Mouse (Mus musculus) erythroid progenitor cell, adult 5-6 weeks (primary cell): ENCODE data around the gene Cry1. TPM values are rescaled to one million over a fixed set of nuclear protein-coding genes. Genes with fewer than 3 reads are reported as not detected.
A peak's percentile ranks its signal among the peaks of the same experiment; 100 is the strongest.

Experiments
- ATAC-seq: replicated peaks from 2 replicates; pipeline ENCODE4 v1.8.0; 2016; ENCODE audit warnings: moderate number of reproducible peaks, mild to moderate bottlenecking, moderate TSS enrichment, inconsistent platforms; ENCODE audit not compliant: poor library complexity, low FRiP score, severe bottlenecking
- total RNA-seq, 2 experiments: library from RNA; stranded (forward) in 1 of 2; stranded (reverse) in 1 of 2; fragments of 150-400 nt in 1 of 2; fragments of 186-747, 209-891 nt in 1 of 2; gene quantifications; 2 replicates each; pipeline versions ENCODE4 v1.2.3 to v1.2.4; 2015 to 2017; ENCODE audit warnings: low replicate concordance in 2 of 2

Gene Cry1
- total RNA-seq, 2 experiments from 2014 or later = 7.1 to 7.6 TPM

- ATAC-seq = no peak
Observed at GRCm38 (mm10) chr10:85164791-85165190, 20.1 kb downstream of the Cry1 start.

GRCm38 (mm10) chr10:85161745-85162351 lies 23.0 kb downstream of the Cry1 start:
- no peak for ATAC-seq

GRCm38 (mm10) chr10:85159989-85160619 lies 24.8 kb downstream of the Cry1 start:
- no peak for ATAC-seq

- ATAC-seq = no peak
Observed at GRCm38 (mm10) chr10:85157451-85157850, 27.4 kb downstream of the Cry1 start.

GRCm38 (mm10) chr10:85154195-85154594 lies 30.7 kb downstream of the Cry1 start:
- no peak for ATAC-seq

- no peak for ATAC-seq
Observed at GRCm38 (mm10) chr10:85149226-85149625, 35.6 kb downstream of the Cry1 start.

GRCm38 (mm10) chr10:85146282-85146681 lies 38.6 kb downstream of the Cry1 start:
- ATAC-seq = no peak

- ATAC-seq = no peak
Observed at GRCm38 (mm10) chr10:85141465-85141864, 43.4 kb downstream of the Cry1 start.

GRCm38 (mm10) chr10:85136573-85136972 lies 48.3 kb downstream of the Cry1 start:
- no peak for ATAC-seq

- ATAC-seq = no peak
Observed at GRCm38 (mm10) chr10:85128453-85128852, 56.4 kb downstream of the Cry1 start.

GRCm38 (mm10) chr10:85127395-85128287 lies 57.2 kb downstream of the Cry1 start, which contains the start of gene Mterf2:
Mterf2 (minus strand) TSS chr10:85128027.
- peak; percentile 99 for ATAC-seq

GRCm38 (mm10) chr10:85125184-85125583 lies 59.7 kb downstream of the Cry1 start:
- no peak for ATAC-seq

- ATAC-seq = no peak
Observed at GRCm38 (mm10) chr10:85114409-85114808, 70.5 kb downstream of the Cry1 start.

GRCm38 (mm10) chr10:85103085-85103885 lies 81.6 kb downstream of the Cry1 start:
- 0 out of 2 replicates have a peak, but pooled peaks have one; percentile 4 for ATAC-seq

- ATAC-seq = peak; percentile 79
Observed at GRCm38 (mm10) chr10:85102247-85103084, 82.4 kb downstream of the Cry1 start, which contains the start of the genes Fhl4 and Tmem263. Fhl4 (minus strand) TSS chr10:85102495. Tmem263 (plus strand) TSS chr10:85102627.

GRCm38 (mm10) chr10:85101841-85102240 lies 83.0 kb downstream of the Cry1 start:
- peak; percentile 36 for ATAC-seq
